Mouse (Mus musculus): ENCODE measurements around the gene Slc28a3. TPM values are rescaled to one million over a fixed set of nuclear protein-coding genes. Genes with fewer than 3 reads are reported as not detected.

Slc28a3 gene
- polyA plus RNA-seq, 1 experiment from 2014 or later, result not detected

DNA sequence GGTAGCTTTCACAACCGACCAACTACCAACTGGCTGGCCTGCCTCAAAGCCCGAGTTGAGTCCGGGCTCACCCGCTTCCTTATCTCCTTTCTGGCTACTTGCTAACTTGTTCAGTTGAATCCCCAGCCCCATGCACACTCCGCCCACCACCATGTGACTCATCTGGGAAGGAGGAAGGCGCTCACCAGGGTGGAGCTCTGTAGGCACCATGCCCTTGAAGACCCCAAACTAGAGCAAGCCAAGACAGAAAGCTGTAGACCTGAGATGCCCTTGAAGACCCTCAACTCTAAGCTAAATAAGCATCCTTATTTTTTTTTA lies 72.8 kb downstream of the Slc28a3 start:
- 74% methylated on average over 6 of the region's 6 CpGs for WGBS

GRCm38 (mm10) chr13:58537232-58537915 lies 73.3 kb downstream of the Slc28a3 start:
- Histone ChIP-seq H3K27ac (ENCODE audit: low read depth, low read length) (no peak overlapping the region), H3K36me3 (ENCODE audit: control insufficient read depth, insufficient read depth, low read length) (no peaks in the 10 kb centered on the region), H3K4me3 (ENCODE audit: low read depth, low read length) (no peak overlapping the region), H3K27me3 (ENCODE audit: control insufficient read depth, insufficient read depth, low read length) (no peaks in the 10 kb centered on the region), H3K9me3 (ENCODE audit: control insufficient read depth, low read length) (no peaks in the 10 kb centered on the region), H3K9ac (ENCODE audit: low read depth, low read length) (no peak overlapping the region), H3K4me1 (replicated peaks; ENCODE audit: control insufficient read depth, insufficient read depth, low read length) (no peaks in the 10 kb centered on the region), H3K4me2 (replicated peaks; ENCODE audit: low read depth, low read length) (no peak overlapping the region)
- WGBS, result 94% methylated on average over 6 of the region's 6 CpGs
- ATAC-seq (ENCODE audit: low FRiP score) (no peak), DNase-seq (ENCODE audit: low spot score) (no peak)

More for the DNA sequence above, 72.8 kb downstream of the Slc28a3 start:
- H3K36me3 ChIP-seq (ENCODE audit: control insufficient read depth, insufficient read depth, low read length), result no peaks in the 10 kb centered on the region
- H3K9me3 ChIP-seq (ENCODE audit: control insufficient read depth, low read length), result no peaks in the 10 kb centered on the region
- no peaks in the 10 kb centered on the region for H3K4me1 ChIP-seq (replicated peaks; ENCODE audit: control insufficient read depth, insufficient read depth, low read length)
- no peak overlapping the region for H3K9ac ChIP-seq (ENCODE audit: low read depth, low read length)
- ATAC-seq (ENCODE audit: low FRiP score) (no peak), DNase-seq (ENCODE audit: low spot score) (no peak)
- H3K27ac ChIP-seq (ENCODE audit: low read depth, low read length), result no peak overlapping the region
- H3K4me2 ChIP-seq (replicated peaks; ENCODE audit: low read depth, low read length), result no peak overlapping the region
- no peaks in the 10 kb centered on the region for H3K27me3 ChIP-seq (ENCODE audit: control insufficient read depth, insufficient read depth, low read length)
- H3K4me3 ChIP-seq (ENCODE audit: low read depth, low read length), result no peak overlapping the region

GRCm38 (mm10) chr13:58536466-58537231 lies 74.0 kb downstream of the Slc28a3 start:
- Histone ChIP-seq H3K36me3 (ENCODE audit: control insufficient read depth, insufficient read depth, low read length) (no peaks in the 10 kb centered on the region), H3K27ac (ENCODE audit: low read depth, low read length) (no peak overlapping the region), H3K4me2 (replicated peaks; ENCODE audit: low read depth, low read length) (no peak overlapping the region), H3K9me3 (ENCODE audit: control insufficient read depth, low read length) (no peaks in the 10 kb centered on the region), H3K4me3 (ENCODE audit: low read depth, low read length) (no peak overlapping the region), H3K4me1 (replicated peaks; ENCODE audit: control insufficient read depth, insufficient read depth, low read length) (no peaks in the 10 kb centered on the region), H3K27me3 (ENCODE audit: control insufficient read depth, insufficient read depth, low read length) (no peaks in the 10 kb centered on the region), H3K9ac (ENCODE audit: low read depth, low read length) (no peak overlapping the region)
- 67% methylated on average over 2 of the region's 2 CpGs for WGBS
- no peak for DNase-seq (ENCODE audit: low spot score)
- ATAC-seq (ENCODE audit: low FRiP score), result no peak

DNA sequence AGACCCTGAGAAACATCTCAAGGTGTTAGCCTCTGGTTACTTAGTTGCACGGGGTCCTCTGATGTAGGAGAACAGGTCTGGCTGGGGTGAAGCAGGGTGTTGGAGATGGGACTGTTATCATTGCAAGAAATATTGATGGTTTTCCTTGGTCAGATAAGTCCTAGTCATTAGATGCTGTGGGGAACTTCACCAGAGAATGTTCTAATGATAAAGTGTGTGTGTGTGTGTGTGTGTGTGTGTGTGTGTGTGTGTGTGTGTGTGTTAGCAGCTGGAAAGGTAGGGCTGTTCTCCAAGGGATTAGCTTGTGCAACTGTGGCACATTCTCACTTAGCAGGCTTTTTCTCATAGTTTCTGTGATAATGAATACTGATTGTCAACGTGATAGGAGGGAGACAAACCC lies 75.4 kb downstream of the Slc28a3 start:
- H3K4me2 ChIP-seq (replicated peaks; ENCODE audit: low read depth, low read length), result no peak overlapping the region
- DNase-seq (ENCODE audit: low spot score) (no peak), ATAC-seq (ENCODE audit: low FRiP score) (no peak)
- no peaks in the 10 kb centered on the region for H3K9me3 ChIP-seq (ENCODE audit: control insufficient read depth, low read length)
- no peaks in the 10 kb centered on the region for H3K27me3 ChIP-seq (ENCODE audit: control insufficient read depth, insufficient read depth, low read length)
- H3K9ac ChIP-seq (ENCODE audit: low read depth, low read length), result no peak overlapping the region
- no peak overlapping the region for H3K27ac ChIP-seq (ENCODE audit: low read depth, low read length)
- no peaks in the 10 kb centered on the region for H3K36me3 ChIP-seq (ENCODE audit: control insufficient read depth, insufficient read depth, low read length)
- no peak overlapping the region for H3K4me3 ChIP-seq (ENCODE audit: low read depth, low read length)
- 83% methylated on average over 2 of the region's 2 CpGs for WGBS
- H3K4me1 ChIP-seq (replicated peaks; ENCODE audit: control insufficient read depth, insufficient read depth, low read length), result no peaks in the 10 kb centered on the region

- ATAC-seq (ENCODE audit: low FRiP score) (no peak), DNase-seq (ENCODE audit: low spot score) (no peak)
- WGBS, result 91% methylated on average over 3 of the region's 3 CpGs
- H3K4me1 ChIP-seq (replicated peaks; ENCODE audit: control insufficient read depth, insufficient read depth, low read length), result no peaks in the 10 kb centered on the region
- no peak overlapping the region for H3K4me2 ChIP-seq (replicated peaks; ENCODE audit: low read depth, low read length)
- no peak overlapping the region for H3K4me3 ChIP-seq (ENCODE audit: low read depth, low read length)
- H3K27ac ChIP-seq (ENCODE audit: low read depth, low read length), result no peak overlapping the region
- H3K36me3 ChIP-seq (ENCODE audit: control insufficient read depth, insufficient read depth, low read length), result no peaks in the 10 kb centered on the region
- H3K9me3 ChIP-seq (ENCODE audit: control insufficient read depth, low read length), result no peaks in the 10 kb centered on the region
- H3K27me3 ChIP-seq (ENCODE audit: control insufficient read depth, insufficient read depth, low read length), result no peaks in the 10 kb centered on the region
- no peak overlapping the region for H3K9ac ChIP-seq (ENCODE audit: low read depth, low read length)
Observed at GRCm38 (mm10) chr13:58534861-58535260, 75.8 kb downstream of the Slc28a3 start.

DNA sequence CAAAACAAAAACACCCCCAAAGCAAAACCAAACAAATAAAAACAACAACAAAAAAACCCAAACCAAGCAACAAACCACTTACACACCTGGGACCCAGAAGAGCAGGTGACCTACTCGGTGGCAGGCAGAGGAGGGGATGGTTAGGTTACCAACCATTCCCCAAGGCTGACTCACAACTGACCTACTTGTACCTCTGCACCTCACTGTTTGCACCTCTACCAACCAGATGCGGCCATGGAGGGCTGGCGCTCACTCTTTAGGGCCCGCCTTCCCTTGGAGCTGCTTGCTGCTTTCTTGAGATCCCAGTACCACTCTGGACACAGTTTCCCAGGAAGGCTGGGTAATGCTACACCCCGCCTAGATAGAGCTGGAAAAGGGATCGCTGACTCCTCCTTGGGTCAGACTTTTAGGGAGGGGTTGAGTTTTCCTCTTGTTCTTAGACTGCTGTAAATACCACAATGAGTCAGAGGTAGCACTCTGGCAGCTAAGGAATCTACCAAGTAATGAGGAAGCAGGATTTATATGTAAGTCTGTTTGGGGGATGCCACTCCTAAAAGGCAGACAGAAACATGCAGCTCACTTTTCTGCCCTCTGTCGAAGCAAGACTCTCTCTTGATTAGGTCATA lies 76.3 kb downstream of the Slc28a3 start:
- Histone ChIP-seq H3K9ac (ENCODE audit: low read depth, low read length) (no peak overlapping the region), H3K9me3 (ENCODE audit: control insufficient read depth, low read length) (no peaks in the 10 kb centered on the region), H3K4me3 (ENCODE audit: low read depth, low read length) (no peak overlapping the region), H3K4me2 (replicated peaks; ENCODE audit: low read depth, low read length) (no peak overlapping the region), H3K27me3 (ENCODE audit: control insufficient read depth, insufficient read depth, low read length) (no peaks in the 10 kb centered on the region), H3K27ac (ENCODE audit: low read depth, low read length) (no peak overlapping the region), H3K4me1 (replicated peaks; ENCODE audit: control insufficient read depth, insufficient read depth, low read length) (no peaks in the 10 kb centered on the region), H3K36me3 (ENCODE audit: control insufficient read depth, insufficient read depth, low read length) (no peaks in the 10 kb centered on the region)
- DNase-seq (ENCODE audit: low spot score) (no peak), ATAC-seq (ENCODE audit: low FRiP score) (no peak)
- WGBS, result 76% methylated on average over 7 of the region's 7 CpGs

DNA sequence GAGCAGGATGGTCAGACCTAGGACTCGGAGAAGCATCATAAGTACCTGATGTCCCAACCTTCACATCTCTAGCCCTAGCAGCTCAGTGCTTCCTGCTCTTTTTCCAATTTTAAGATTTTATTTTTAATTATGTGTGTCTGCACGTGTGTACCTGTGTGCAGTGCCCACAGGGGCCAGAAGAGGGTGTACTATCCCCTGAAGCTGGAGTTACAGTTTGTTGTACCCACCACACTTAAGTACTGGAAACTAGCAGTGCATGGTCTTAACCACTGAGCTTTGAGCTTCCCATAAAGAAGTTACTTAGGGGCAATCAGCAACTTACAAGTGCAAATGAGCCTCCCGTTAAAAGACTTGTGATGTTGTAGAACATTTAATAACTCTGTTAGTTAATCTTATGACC lies 86.1 kb downstream of the Slc28a3 start:
- Histone ChIP-seq H3K4me3 (ENCODE audit: low read depth, low read length) (no peak overlapping the region), H3K4me2 (replicated peaks; ENCODE audit: low read depth, low read length) (no peak overlapping the region), H3K9ac (ENCODE audit: low read depth, low read length) (no peak overlapping the region), H3K27me3 (ENCODE audit: control insufficient read depth, insufficient read depth, low read length) (no peaks in the 10 kb centered on the region), H3K36me3 (ENCODE audit: control insufficient read depth, insufficient read depth, low read length) (no peaks in the 10 kb centered on the region), H3K9me3 (ENCODE audit: control insufficient read depth, low read length) (no peaks in the 10 kb centered on the region), H3K27ac (ENCODE audit: low read depth, low read length) (no peak overlapping the region), H3K4me1 (replicated peaks; ENCODE audit: control insufficient read depth, insufficient read depth, low read length) (no peaks in the 10 kb centered on the region)
- WGBS, result 86% methylated on average over 3 of the region's 3 CpGs
- DNase-seq (ENCODE audit: low spot score), result no peak
- ATAC-seq (ENCODE audit: low FRiP score), result no peak

- Histone ChIP-seq H3K27ac (ENCODE audit: low read depth, low read length) (no peak overlapping the region), H3K9me3 (ENCODE audit: control insufficient read depth, low read length) (no peaks in the 10 kb centered on the region), H3K9ac (ENCODE audit: low read depth, low read length) (no peak overlapping the region), H3K27me3 (ENCODE audit: control insufficient read depth, insufficient read depth, low read length) (no peaks in the 10 kb centered on the region), H3K4me1 (replicated peaks; ENCODE audit: control insufficient read depth, insufficient read depth, low read length) (no peaks in the 10 kb centered on the region), H3K4me2 (replicated peaks; ENCODE audit: low read depth, low read length) (no peak overlapping the region), H3K36me3 (ENCODE audit: control insufficient read depth, insufficient read depth, low read length) (no peaks in the 10 kb centered on the region), H3K4me3 (ENCODE audit: low read depth, low read length) (no peak overlapping the region)
- no peak for ATAC-seq (ENCODE audit: low FRiP score)
- DNase-seq (ENCODE audit: low spot score), result no peak
- 58% methylated on average over 7 of the region's 7 CpGs for WGBS
Observed at GRCm38 (mm10) chr13:58523761-58524117, 86.9 kb downstream of the Slc28a3 start.
